Mouse (Mus musculus) lung, postnatal 0 days (tissue): ENCODE results near the gene Xbp1. TPM values are rescaled to one million over a fixed set of nuclear protein-coding genes. Genes with fewer than 3 reads are reported as not detected.
"Not testable (repeated sequence)": the region's sequence is repeated elsewhere in the genome, so short reads cannot be mapped to it uniquely, and the experiment has no call there.

ENCODE experiments used
- ATAC-seq: fragments of 200-750 bp; cut with Nextera tagmentation; 2 replicates; pipeline ENCODE4 v1.8.0; 2017; ENCODE audit warnings: moderate library complexity
- DNase-seq: peaks from one replicate; pipeline ENCODE4 v3.0.0-alpha.2; 2016; ENCODE audit warnings: low spot score
- H3K27ac ChIP-seq: fragments of 300-500 bp; sonication (generic); 2 replicates; pipeline ENCODE4 v1.5.1; 2014; ENCODE audit warnings: antibody characterized with exemption, mild to moderate bottlenecking, low read length, mixed read lengths
- H3K27me3 ChIP-seq: fragments of 300-500 bp; sonication (generic); replicated peaks from 2 replicates; pipeline ENCODE4 v1.6.1; 2014; ENCODE audit warnings: low read length, mixed read lengths; ENCODE audit not compliant: insufficient read depth
- H3K36me3 ChIP-seq: fragments of 300-500 bp; sonication (generic); 2 replicates; pipeline ENCODE4 v1.6.1; 2014; ENCODE audit warnings: low read length, mixed read lengths; ENCODE audit not compliant: insufficient read depth
- H3K4me1 ChIP-seq: fragments of 300-500 bp; sonication (generic); 2 replicates; pipeline ENCODE4 v1.6.1; 2014; ENCODE audit warnings: antibody characterized with exemption, low read depth, low read length, mixed read lengths; ENCODE audit not compliant: insufficient read depth
- H3K4me2 ChIP-seq: fragments of 300-500 bp; sonication (generic); replicated peaks from 2 replicates; pipeline ENCODE4 v1.6.1; 2014; ENCODE audit warnings: low read depth, mild to moderate bottlenecking, low read length, moderate library complexity, mixed read lengths
- H3K4me3 ChIP-seq: fragments of 300-500 bp; sonication (generic); 2 replicates; pipeline ENCODE4 v1.5.1; 2014; ENCODE audit warnings: low read depth, low read length
- H3K9ac ChIP-seq: fragments of 300-500 bp; sonication (generic); replicated peaks from 2 replicates; pipeline ENCODE4 v1.6.1; 2014; ENCODE audit warnings: low read depth, mild to moderate bottlenecking
- H3K9me3 ChIP-seq: fragments of 300-500 bp; sonication (generic); 2 replicates; pipeline ENCODE4 v1.6.1; 2016; ENCODE audit warnings: low read length, mixed read lengths
- CTCF ChIP-seq: IDR thresholded peaks from 2 replicates; pipeline ENCODE4 v1.5.1; 2016; ENCODE audit warnings: antibody characterized with exemption, mild to moderate bottlenecking
- EP300 ChIP-seq: IDR thresholded peaks from 2 replicates; pipeline ENCODE4 v1.6.1; 2016; ENCODE audit warnings: antibody characterized with exemption, mild to moderate bottlenecking, control low read depth
- WGBS: fragments of 180-500 bp; shearing (Covaris S2); extraction: QIAGEN DNeasy Blood & Tissue Kit; methylation state at CpG from one replicate; pipeline ENCODE4 v1.1.7; 2014; 5-methylcytosine and 5-hydroxymethylcytosine counted together
- polyA plus RNA-seq: library from polyadenylated mRNA; unstranded; fragments of >200 nt; fragmentation: Nextera tagmentation; extraction: Ambion mirVana; gene quantifications from 2 replicates; pipeline ENCODE4 v1.2.1, GENCODE M21; 2015

Gene Xbp1
- polyA plus RNA-seq, 1 experiment from 2014 or later, result 211 TPM

DNA sequence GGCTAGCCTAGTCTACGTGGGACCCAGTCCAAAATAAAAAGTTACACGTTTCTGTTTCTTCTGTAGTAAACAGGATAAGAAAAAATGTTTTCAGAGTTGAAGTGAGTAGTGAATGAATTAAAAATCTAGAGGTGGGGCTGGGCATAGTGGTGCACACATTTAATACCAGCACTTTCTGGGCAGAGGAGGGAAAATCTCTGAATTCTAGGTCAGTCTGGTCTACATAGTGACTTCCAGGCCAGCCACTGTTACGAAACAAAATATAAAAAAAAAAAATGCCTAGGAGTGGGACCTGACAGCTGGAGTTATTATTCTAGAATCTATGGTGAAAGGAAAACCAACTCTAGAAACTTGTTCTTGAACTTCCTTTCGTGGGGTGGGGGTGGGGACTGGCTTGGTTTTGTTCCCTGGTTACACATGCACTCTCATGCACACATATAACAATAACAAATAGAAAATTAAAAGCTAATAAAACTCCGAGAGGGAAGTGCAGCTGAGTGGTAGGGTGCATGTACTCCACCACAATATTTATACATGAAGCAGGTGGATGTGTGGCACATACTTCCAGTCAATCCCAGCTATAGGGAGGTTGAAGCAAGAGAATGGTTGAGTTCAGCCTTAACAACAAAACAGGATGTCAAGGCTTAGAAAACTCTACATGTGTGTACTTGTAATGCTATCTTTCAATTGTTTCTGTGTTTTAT, 22.2 kb downstream of the Xbp1 start:
- WGBS, result 33% methylated on average over 5 of the region's 5 CpGs
- DNase-seq, result peak; percentile 41
- Histone ChIP-seq H3K36me3 (no peaks in the 10 kb centered on the region), H3K27me3 (no peaks in the 10 kb centered on the region), H3K9me3 (no peaks in the 10 kb centered on the region), H3K4me2 (peak overlapping the region; percentile 80), H3K27ac (peak overlapping the region; percentile 34), H3K4me1 (peaks cover 5% of the 10 kb centered on the region; the same call in 1 of the 2 replicates), H3K4me3 (peak overlapping the region; percentile 84; the same call in 1 of the 2 replicates), H3K9ac (no peak overlapping the region)
- ATAC-seq, result peak; percentile 9
- TF ChIP-seq CTCF (no peak), EP300 (no peak)

DNA sequence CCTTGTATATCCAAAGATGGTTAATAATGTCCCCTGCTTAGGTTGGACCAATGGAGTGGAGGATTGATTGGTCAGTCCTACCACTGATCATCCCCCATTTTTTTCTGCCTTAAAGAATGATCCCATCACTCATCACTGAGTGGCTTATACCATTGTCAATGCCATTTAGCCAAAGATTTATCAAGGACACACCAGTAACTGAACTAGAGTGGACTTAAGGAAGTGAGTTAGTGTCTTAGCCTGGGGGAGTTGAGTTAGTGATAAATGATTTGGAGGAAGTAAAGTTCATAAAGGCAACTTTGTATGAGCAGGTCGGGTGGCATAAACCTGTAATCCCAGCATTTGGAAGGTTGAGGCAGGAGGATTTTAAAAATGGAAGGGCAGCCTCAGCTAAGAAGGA, 22.8 kb downstream of the Xbp1 start:
- no peak for DNase-seq
- Histone ChIP-seq H3K36me3 (no peaks in the 10 kb centered on the region), H3K4me3 (no peak overlapping the region), H3K4me1 (peaks cover 5% of the 10 kb centered on the region; the same call in 1 of the 2 replicates), H3K9ac (no peak overlapping the region), H3K27ac (no peak overlapping the region), H3K9me3 (no peaks in the 10 kb centered on the region), H3K4me2 (no peak overlapping the region), H3K27me3 (no peaks in the 10 kb centered on the region)
- ATAC-seq, result no peak
- no peak for TF ChIP-seq CTCF
- TF ChIP-seq EP300, result no peak
- WGBS, result 64% methylated on average over 1 of the region's 1 CpGs

DNA sequence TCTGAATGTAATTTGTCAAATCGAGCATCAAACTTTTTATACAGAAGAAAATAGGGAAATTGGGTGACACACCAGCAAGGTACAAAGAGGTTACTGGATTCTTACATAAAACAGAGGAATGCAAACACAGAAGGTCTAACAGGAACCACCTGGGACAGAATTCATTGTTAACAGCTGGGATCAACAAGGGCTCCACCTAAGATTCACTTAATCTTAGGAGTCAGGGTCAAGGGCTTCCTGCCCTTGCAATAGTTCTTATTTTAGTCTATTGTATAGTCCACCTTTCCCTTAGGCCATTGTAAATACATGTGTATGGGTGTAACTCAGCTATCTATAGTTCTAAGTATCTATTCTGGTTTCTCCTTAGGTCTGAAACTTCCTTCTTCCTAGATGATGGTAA, 24.2 kb downstream of the Xbp1 start:
- not testable (repeated sequence) for DNase-seq, H3K9me3 ChIP-seq, ATAC-seq, H3K9ac ChIP-seq, H3K4me3 ChIP-seq, H3K36me3 ChIP-seq, H3K27ac ChIP-seq, H3K4me2 ChIP-seq, H3K4me1 ChIP-seq, H3K27me3 ChIP-seq
- TF ChIP-seq EP300, result peak; percentile 15; the same call in 1 of the 2 replicates
- WGBS, result 71% methylated on average over 1 of the region's 1 CpGs

DNA sequence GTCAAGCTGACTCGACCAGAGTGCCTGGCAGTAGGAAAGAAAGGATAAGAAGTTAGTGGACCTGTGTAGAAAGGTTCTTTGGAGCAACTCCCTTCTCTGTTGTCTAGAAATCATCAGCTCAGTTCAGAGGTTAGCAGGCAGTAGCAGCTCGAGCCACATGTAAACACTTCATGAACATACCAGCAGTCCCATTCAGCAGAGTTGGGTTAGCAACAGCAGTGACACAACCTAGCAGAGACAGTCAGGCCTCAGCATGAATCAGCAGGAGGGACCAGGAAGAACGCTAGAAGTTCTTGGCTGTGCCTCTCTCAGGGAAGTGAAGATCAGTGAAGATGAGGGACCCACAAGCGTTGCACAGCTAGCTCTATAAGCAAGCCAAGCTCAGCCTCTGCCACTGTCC, 25.0 kb downstream of the Xbp1 start:
- Histone ChIP-seq H3K4me3 (no peak overlapping the region), H3K36me3 (no peaks in the 10 kb centered on the region), H3K27ac (no peak overlapping the region), H3K4me1 (peaks cover 5% of the 10 kb centered on the region; the same call in 1 of the 2 replicates), H3K27me3 (no peaks in the 10 kb centered on the region), H3K9me3 (no peaks in the 10 kb centered on the region), H3K9ac (no peak overlapping the region), H3K4me2 (no peak overlapping the region)
- no peak for ATAC-seq
- WGBS, result 63% methylated on average over 4 of the region's 4 CpGs
- DNase-seq, result no peak
- TF ChIP-seq EP300 (no peak), CTCF (no peak)

DNA sequence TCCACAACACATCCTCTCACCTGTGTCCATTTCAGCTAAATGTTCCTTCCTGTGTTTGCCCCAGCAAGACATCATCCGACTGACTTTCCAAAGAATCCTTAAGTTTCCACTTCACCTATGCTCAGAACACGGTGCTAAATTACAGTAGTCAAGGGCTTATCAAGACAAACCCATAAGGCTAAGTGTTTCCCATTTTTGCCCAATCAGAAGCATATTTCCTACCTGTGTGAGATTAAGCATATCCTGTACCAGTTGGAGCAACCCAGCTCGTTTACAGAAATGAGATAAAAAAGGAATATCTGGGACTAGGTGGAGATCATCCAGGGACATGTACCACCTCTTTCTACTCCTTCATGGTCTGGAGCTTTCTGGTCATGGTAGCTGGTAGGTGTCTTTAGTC, 26.2 kb downstream of the Xbp1 start:
- Histone ChIP-seq H3K27ac (no peak overlapping the region), H3K27me3 (no peaks in the 10 kb centered on the region), H3K9me3 (no peaks in the 10 kb centered on the region), H3K4me2 (no peak overlapping the region), H3K4me1 (no peaks in the 10 kb centered on the region), H3K9ac (no peak overlapping the region), H3K36me3 (no peaks in the 10 kb centered on the region), H3K4me3 (no peak overlapping the region)
- WGBS, result 67% methylated on average over 3 of the region's 3 CpGs
- TF ChIP-seq CTCF (no peak), EP300 (no peak)
- DNase-seq (no peak), ATAC-seq (no peak)

DNA sequence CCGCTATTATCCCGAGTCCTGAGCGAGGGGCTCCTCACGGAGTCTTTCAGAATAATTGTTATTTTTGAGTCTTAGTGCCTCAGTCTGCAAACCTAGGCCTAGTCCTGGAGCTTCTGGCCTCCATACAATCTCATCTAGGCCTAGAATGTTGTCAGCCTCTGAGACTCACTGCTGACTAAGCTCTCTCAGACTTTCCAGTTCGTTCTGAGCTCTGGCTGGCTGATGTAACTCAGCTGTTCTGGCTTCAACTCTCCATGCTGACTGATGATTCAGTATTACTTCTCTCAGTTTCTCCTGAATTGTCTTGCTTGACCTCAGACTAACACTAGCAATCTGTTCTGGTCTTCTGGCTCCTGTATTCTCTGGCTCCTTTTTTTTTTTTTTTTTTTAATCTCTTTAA, 31.0 kb downstream of the Xbp1 start:
- peak; percentile 5 for DNase-seq
- TF ChIP-seq CTCF (no peak), EP300 (no peak)
- 80% methylated on average over 5 of the region's 5 CpGs for WGBS
- no peaks in the 10 kb centered on the region for H3K9me3 ChIP-seq
- H3K27ac ChIP-seq, result no peak overlapping the region
- H3K4me1 ChIP-seq, result no peaks in the 10 kb centered on the region
- no peak overlapping the region for H3K4me3 ChIP-seq
- no peak overlapping the region for H3K4me2 ChIP-seq
- H3K27me3 ChIP-seq, result no peaks in the 10 kb centered on the region
- H3K9ac ChIP-seq, result no peak overlapping the region
- ATAC-seq, result no peak
- H3K36me3 ChIP-seq, result no peaks in the 10 kb centered on the region

DNA sequence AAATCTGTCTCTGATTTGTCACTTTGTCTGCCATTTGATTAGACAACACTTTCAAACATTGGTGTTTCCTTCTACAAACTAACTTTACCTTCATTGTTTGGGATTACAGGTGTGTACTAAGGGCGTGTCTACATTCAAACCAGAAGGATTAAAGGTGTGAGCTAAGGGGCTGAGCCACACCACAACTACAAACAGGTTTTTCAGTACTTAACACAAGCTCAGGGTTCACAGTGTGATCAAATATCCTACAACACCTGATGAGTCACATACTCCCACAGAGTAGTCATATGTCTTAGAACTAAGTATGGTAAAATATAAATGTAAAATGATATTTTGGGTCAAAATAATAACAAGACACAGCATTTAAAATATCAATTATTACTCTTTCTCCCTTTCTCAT, 31.5 kb downstream of the Xbp1 start:
- Histone ChIP-seq H3K4me3 (no peak overlapping the region), H3K36me3 (no peaks in the 10 kb centered on the region), H3K27me3 (no peaks in the 10 kb centered on the region), H3K4me1 (no peaks in the 10 kb centered on the region), H3K27ac (no peak overlapping the region), H3K9me3 (no peaks in the 10 kb centered on the region), H3K4me2 (no peak overlapping the region), H3K9ac (no peak overlapping the region)
- TF ChIP-seq EP300, result no peak
- no peak for TF ChIP-seq CTCF
- DNase-seq, result peak; percentile 3
- no peak for ATAC-seq
- WGBS, result 64% methylated on average over 1 of the region's 1 CpGs
